Comparison of ENCODE assay signal across 9 mouse cellular contexts in the genomic region with DNA sequence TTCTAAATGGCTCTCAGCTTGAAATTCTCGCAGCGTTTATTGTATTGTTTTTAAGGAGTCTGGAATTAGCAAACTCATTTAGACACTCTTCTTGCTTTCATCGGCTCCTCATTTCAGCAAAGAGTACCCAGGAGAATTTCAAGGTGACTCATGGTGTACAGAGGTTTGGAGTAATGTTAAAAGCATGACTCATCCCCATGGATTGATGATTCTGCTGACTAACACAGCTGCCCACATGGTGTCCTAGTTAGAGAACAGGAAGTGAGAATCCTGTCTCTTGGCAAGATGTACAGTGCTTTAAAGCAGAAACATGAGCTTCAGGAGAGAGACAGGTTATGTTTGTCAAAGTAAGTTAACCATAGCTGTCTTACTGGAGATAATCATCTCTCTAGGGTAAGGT.
DNase-seq lines count a peak whose midpoint lies in the region; ATAC-seq and TF ChIP-seq lines count a peak whose summit lies in the region.
"Had no signal": no experiment of that assay in that cellular context is flagged by ENCODE, and none has a peak within 500 bp of the region (broad histone marks: within the 10 kb centered on the region; RNA-seq: fewer than 3 reads in every experiment).

No protein-coding gene starts in this region.

- no peak overlapping the region for H3K4me2 ChIP-seq in liver, embryonic 12.5 days
- no peak overlapping the region for H3K4me2 ChIP-seq in heart, embryonic 12.5 days

- no peaks in the 10 kb centered on the region for H3K79me2 ChIP-seq in liver, adult 2 months (ENCODE audit: control insufficient read depth, insufficient read depth, low read length)

- no peaks in the 10 kb centered on the region for H3K36me3 ChIP-seq in liver, adult 2 months (ENCODE audit: control insufficient read depth, insufficient read depth, low read length)
- H3K36me3 ChIP-seq in liver, embryonic 12.5 days = no peaks in the 10 kb centered on the region
- H3K36me3 ChIP-seq in heart, embryonic 12.5 days = no peaks in the 10 kb centered on the region

- no peak for TF ChIP-seq CTCF in liver, adult 2 months (IDR thresholded peaks at IDR 0.05; ENCODE audit: low read depth, low read length)

- H3K9ac ChIP-seq in liver, adult 2 months (ENCODE audit: low read depth, low read length) = no peak overlapping the region
- H3K9ac ChIP-seq in liver, embryonic 12.5 days = no peak overlapping the region
- no peak overlapping the region for H3K9ac ChIP-seq in heart, embryonic 12.5 days

- H3K27ac ChIP-seq in liver, adult 2 months (replicated peaks; ENCODE audit: insufficient read depth, low read depth, low read length) = no peak overlapping the region
- H3K27ac ChIP-seq in liver, embryonic 12.5 days = no peak overlapping the region
- H3K27ac ChIP-seq in heart, embryonic 12.5 days (ENCODE audit: poor library complexity, severe bottlenecking) = no peak overlapping the region

- DNase-seq in adrenal gland, adult (ENCODE audit: inconsistent age in 2 of 2, low spot score in 1 of 2) = peak; percentile 52 to 88
- DNase-seq in adrenal gland, postnatal 4 days (ENCODE audit: low spot score in 2 of 2) = no peak
- peak; percentile 1 for DNase-seq in liver, adult 2 months (ENCODE audit: extremely low read depth, low read depth, low spot score)
- DNase-seq in kidney, postnatal 4 days = no peak
- DNase-seq: B cell, adult 2 months had no signal

- WGBS in liver, adult 2 months = 88% methylated on average over 3 of the region's 3 CpGs
- WGBS in liver, embryonic 12.5 days (ENCODE audit: insufficient replicate concordance) = 69% methylated on average over 3 of the region's 3 CpGs
- 56% methylated on average over 3 of the region's 3 CpGs for WGBS in heart, embryonic 12.5 days

- H3K4me1 ChIP-seq in liver, adult 2 months (ENCODE audit: control insufficient read depth, insufficient read depth, low read length) = no peaks in the 10 kb centered on the region
- H3K4me1 ChIP-seq in liver, embryonic 12.5 days = no peaks in the 10 kb centered on the region
- 0 out of 2 replicates have a peak, but pooled peaks cover 6% of the 10 kb centered on the region for H3K4me1 ChIP-seq in heart, embryonic 12.5 days (replicated peaks)

- no peaks in the 10 kb centered on the region for H3K27me3 ChIP-seq in liver, adult 2 months (ENCODE audit: control insufficient read depth, insufficient read depth, low read length)
- H3K27me3 ChIP-seq in liver, embryonic 12.5 days (replicated peaks) = no peaks in the 10 kb centered on the region
- no peaks in the 10 kb centered on the region for H3K27me3 ChIP-seq in heart, embryonic 12.5 days (replicated peaks)

- H3K4me3 ChIP-seq in liver, adult 2 months (ENCODE audit: insufficient read depth, low read depth, low read length) = no peak overlapping the region
- H3K4me3 ChIP-seq in liver, embryonic 12.5 days = no peak overlapping the region
- no peak overlapping the region for H3K4me3 ChIP-seq in heart, embryonic 12.5 days

- no peaks in the 10 kb centered on the region for H3K9me3 ChIP-seq in liver, embryonic 12.5 days (replicated peaks)
- H3K9me3 ChIP-seq in heart, embryonic 12.5 days (replicated peaks) = no peaks in the 10 kb centered on the region

- ATAC-seq in liver, embryonic 12.5 days = no peak
- ATAC-seq in heart, embryonic 12.5 days (ENCODE audit: insufficient number of reproducible peaks, low FRiP score) = peak; percentile 48; the same call in 1 of the 2 replicates
- peak; percentile 53; the same call in 1 of the 2 replicates for ATAC-seq in monocyte, adult 5-6 weeks (replicated peaks; ENCODE audit: insufficient number of reproducible peaks, low FRiP score, low TSS enrichment, poor library complexity, severe bottlenecking)
- no peak for ATAC-seq in megakaryocyte-erythroid progenitor cell, adult 5-6 weeks (replicated peaks; ENCODE audit: low FRiP score, low TSS enrichment, poor library complexity, severe bottlenecking)

- TF ChIP-seq POLR2A in liver, adult 2 months (IDR thresholded peaks at IDR 0.05; ENCODE audit: extremely low read depth, insufficient read depth, low read length) = no peak

Comparison
In these comparisons a context has a peak if more than half of its experiments do, and no peak if none do; other contexts are left out.
1. DNase-seq: peak in adrenal gland, adult (2 of 2) and liver, adult 2 months (single experiment); none in adrenal gland, postnatal 4 days (0 of 2) and kidney, postnatal 4 days (0 of 2).
2. ATAC-seq: peak in heart, embryonic 12.5 days (single experiment) and monocyte, adult 5-6 weeks (single experiment); none in liver, embryonic 12.5 days (single experiment) and megakaryocyte-erythroid progenitor cell, adult 5-6 weeks (single experiment).